Mouse (Mus musculus) NIH3T3 (cell line): Measurements from ENCODE around the gene Btbd17.

Experiments
- DNase-seq: peaks from one replicate; pipeline ENCODE4 v3.0.0-alpha.2; 2012; ENCODE audit warnings: low read depth

Gene Btbd17

GRCm38 (mm10) chr11:114802540-114803267 is 7.0 kb upstream of the Btbd17 start:
- no peak for DNase-seq

GRCm38 (mm10) chr11:114801906-114802305 is 6.2 kb upstream of the Btbd17 start:
- no peak for DNase-seq

GRCm38 (mm10) chr11:114798624-114799023 is 2.9 kb upstream of the Btbd17 start, which contains the start of gene Gpr142:
Gpr142 (plus strand) TSS chr11:114798924.
- no peak for DNase-seq

GRCm38 (mm10) chr11:114797981-114798380 is 2.2 kb upstream of the Btbd17 start:
- no peak for DNase-seq

- no peak for DNase-seq
Observed at GRCm38 (mm10) chr11:114797176-114797575, 1.4 kb upstream of the Btbd17 start.

- peak; percentile 47 for DNase-seq
Observed at GRCm38 (mm10) chr11:114795231-114795746, 456 bp downstream of the Btbd17 start.

GRCm38 (mm10) chr11:114794691-114795090 is 1.1 kb downstream of the Btbd17 start:
- DNase-seq: no peak

- no peak for DNase-seq
Observed at GRCm38 (mm10) chr11:114793868-114794545, 1.7 kb downstream of the Btbd17 start.

- no peak for DNase-seq
Observed at GRCm38 (mm10) chr11:114792931-114793494, 2.7 kb downstream of the Btbd17 start.

GRCm38 (mm10) chr11:114791891-114792411 is 3.8 kb downstream of the Btbd17 start:
- no peak for DNase-seq

- DNase-seq: no peak
Observed at GRCm38 (mm10) chr11:114791351-114791889, 4.3 kb downstream of the Btbd17 start.

- DNase-seq: no peak
Observed at GRCm38 (mm10) chr11:114790841-114791240, 4.9 kb downstream of the Btbd17 start.

- no peak for DNase-seq
Observed at GRCm38 (mm10) chr11:114790171-114790570, 5.6 kb downstream of the Btbd17 start.

- DNase-seq: no peak
Observed at GRCm38 (mm10) chr11:114789716-114790115, 6.0 kb downstream of the Btbd17 start.

- DNase-seq: peak; percentile 82
Observed at GRCm38 (mm10) chr11:114789061-114789714, 6.6 kb downstream of the Btbd17 start.

GRCm38 (mm10) chr11:114787611-114788010 is 8.1 kb downstream of the Btbd17 start:
- no peak for DNase-seq

- DNase-seq: no peak
Observed at GRCm38 (mm10) chr11:114786326-114786725, 9.4 kb downstream of the Btbd17 start.

GRCm38 (mm10) chr11:114785892-114786291 is 9.9 kb downstream of the Btbd17 start:
- DNase-seq: no peak

- no peak for DNase-seq
Observed at GRCm38 (mm10) chr11:114780076-114780475, 15.7 kb downstream of the Btbd17 start.

- DNase-seq: no peak
Observed at GRCm38 (mm10) chr11:114771896-114772295, 23.8 kb downstream of the Btbd17 start.

- no peak for DNase-seq
Observed at GRCm38 (mm10) chr11:114769911-114770310, 25.8 kb downstream of the Btbd17 start.
